Mouse (Mus musculus): ENCODE data around the gene Ctsz. TPM values are rescaled to one million over a fixed set of nuclear protein-coding genes. Genes with fewer than 3 reads are reported as not detected.

Ctsz gene
- total and polyA plus RNA-seq, 3 experiments, result 93.7 to 118 TPM; not detected in 1

GRCm38 (mm10) chr2:174397881-174398280 is 41.0 kb downstream of the Ctsz start (continued):
- no peak for TF ChIP-seq MAFK (IDR thresholded peaks at IDR 0.05; ENCODE audit: borderline replicate concordance, low read depth, low read length)

GRCm38 (mm10) chr2:174397065-174397464 is 41.8 kb downstream of the Ctsz start:
- TF ChIP-seq USF2 (IDR thresholded peaks at IDR 0.05; ENCODE audit: borderline replicate concordance in 1 of 2, insufficient read depth in 1 of 2, low read depth in 1 of 2, low read length in 2 of 2), result no peak
- no peak for TF ChIP-seq GATA1 (IDR thresholded peaks at IDR 0.05; ENCODE audit: low read depth, low read length)
- no peak for TF ChIP-seq POLR2A (IDR thresholded peaks at IDR 0.05; ENCODE audit: control insufficient read depth in 1 of 2, insufficient read depth in 1 of 2, low read depth in 1 of 2, low read length in 2 of 2, poor library complexity in 1 of 2)
- no peak for TF ChIP-seq MAFK (IDR thresholded peaks at IDR 0.05; ENCODE audit: borderline replicate concordance, low read depth, low read length)
- no peak for TF ChIP-seq MEF2A (IDR thresholded peaks at IDR 0.05; ENCODE audit: extremely low read depth, insufficient replicate concordance, low read depth, low read length, poor library complexity, severe bottlenecking)
- TF ChIP-seq KAT2A (conservative IDR thresholded peaks at IDR 0.05; ENCODE audit: low read depth, low read length), result no peak
- TF ChIP-seq BHLHE40 (IDR thresholded peaks at IDR 0.05; ENCODE audit: borderline replicate concordance, low read depth, low read length), result no peak
- TF ChIP-seq POLR2AphosphoS5 (IDR thresholded peaks at IDR 0.05; ENCODE audit: borderline replicate concordance, low read depth, low read length), result no peak; the same call in 1 of the 2 replicates
- no peak for TF ChIP-seq E2F4 (IDR thresholded peaks at IDR 0.05; ENCODE audit: borderline replicate concordance, low read depth, low read length)
- TF ChIP-seq JUND (IDR thresholded peaks at IDR 0.05; ENCODE audit: low read depth, low read length), result no peak
- no peak for TF ChIP-seq CHD1 (IDR thresholded peaks at IDR 0.05; ENCODE audit: low read depth, low read length)
- no peak for TF ChIP-seq ZKSCAN1 (IDR thresholded peaks at IDR 0.05; ENCODE audit: low read depth, low read length)
- TF ChIP-seq SIN3A (IDR thresholded peaks at IDR 0.05; ENCODE audit: low read length), result no peak
- TF ChIP-seq SMC3 (IDR thresholded peaks at IDR 0.05; ENCODE audit: low read depth, low read length), result no peak
- no peak for TF ChIP-seq UBTF (IDR thresholded peaks at IDR 0.05; ENCODE audit: borderline replicate concordance, insufficient read depth, low read depth, low read length)
- TF ChIP-seq NELFE (IDR thresholded peaks at IDR 0.05; ENCODE audit: low read depth, low read length), result no peak
- TF ChIP-seq RAD21 (IDR thresholded peaks at IDR 0.05; ENCODE audit: low read depth, low read length), result no peak
- Histone ChIP-seq H3K9me3 (replicated peaks; ENCODE audit: insufficient read depth, low read length) (no peaks in the 10 kb centered on the region), H3K4me1 (ENCODE audit: control insufficient read depth in 1 of 2, insufficient read depth in 2 of 2, low read length in 2 of 2) (no peaks in the 10 kb centered on the region), H3K9ac (ENCODE audit: control insufficient read depth, low read depth, low read length, poor library complexity, severe bottlenecking) (no peak overlapping the region), H3K27ac (ENCODE audit: control insufficient read depth, low read depth, low read length) (no peak overlapping the region), H3K27me3 (ENCODE audit: control insufficient read depth in 1 of 2, insufficient read depth in 2 of 2, low read length in 2 of 2) (peaks cover 0 to 3% of the 10 kb centered on the region in 2 experiments; a peak in 1 of 4 replicates), H3K4me3 (ENCODE audit: control insufficient read depth in 1 of 2, insufficient read depth in 1 of 2, low read depth in 2 of 2, low read length in 2 of 2) (no peak overlapping the region), H3K79me2 (ENCODE audit: control insufficient read depth, insufficient read depth, low read length, poor library complexity) (no peaks in the 10 kb centered on the region), H3K36me3 (ENCODE audit: control insufficient read depth in 1 of 2, insufficient read depth in 2 of 2, low read length in 2 of 2) (no peaks in the 10 kb centered on the region)
- DNase-seq (ENCODE audit: low read depth, low spot score), result no peak

GRCm38 (mm10) chr2:174396643-174397042 is 42.2 kb downstream of the Ctsz start:
- no peaks in the 10 kb centered on the region for H3K9me3 ChIP-seq (replicated peaks; ENCODE audit: insufficient read depth, low read length)
- no peak overlapping the region for H3K27ac ChIP-seq (ENCODE audit: control insufficient read depth, low read depth, low read length)
- TF ChIP-seq TCF12 (IDR thresholded peaks at IDR 0.05; ENCODE audit: low read depth, low read length), result no peak
- no peak for TF ChIP-seq RAD21 (IDR thresholded peaks at IDR 0.05; ENCODE audit: low read depth, low read length)
- no peak overlapping the region for H3K4me3 ChIP-seq (ENCODE audit: control insufficient read depth in 1 of 2, insufficient read depth in 1 of 2, low read depth in 2 of 2, low read length in 2 of 2)
- no peak overlapping the region for H3K9ac ChIP-seq (ENCODE audit: control insufficient read depth, low read depth, low read length, poor library complexity, severe bottlenecking)
- H3K27me3 ChIP-seq (ENCODE audit: control insufficient read depth in 1 of 2, insufficient read depth in 2 of 2, low read length in 2 of 2), result peaks cover 0 to 2% of the 10 kb centered on the region in 2 experiments; a peak in 1 of 4 replicates
- H3K36me3 ChIP-seq (ENCODE audit: control insufficient read depth in 1 of 2, insufficient read depth in 2 of 2, low read length in 2 of 2), result no peaks in the 10 kb centered on the region
- H3K4me1 ChIP-seq (ENCODE audit: control insufficient read depth in 1 of 2, insufficient read depth in 2 of 2, low read length in 2 of 2), result no peaks in the 10 kb centered on the region
- H3K79me2 ChIP-seq (ENCODE audit: control insufficient read depth, insufficient read depth, low read length, poor library complexity), result no peaks in the 10 kb centered on the region
- no peak for DNase-seq (ENCODE audit: low read depth, low spot score)

Data from MEL (cell line).